Mouse (Mus musculus) cerebellum, adult 2 months (tissue): ENCODE measurements around the gene Dgke.

Experiments
- CTCF ChIP-seq: fragments of 200-500 bp; IDR thresholded peaks from 2 replicates; pipeline ENCODE4 v1.5.1; 2011; ENCODE audit warnings: low read depth, mild to moderate bottlenecking, control low read depth, low read length, moderate library complexity, borderline replicate concordance; ENCODE audit not compliant: insufficient read depth
- POLR2A ChIP-seq: fragments of 200-500 bp; IDR thresholded peaks from 2 replicates; pipeline ENCODE4 v1.6.1; 2011; ENCODE audit warnings: low read length, control low read depth, borderline replicate concordance; ENCODE audit not compliant: insufficient read depth

- no peak for TF ChIP-seq CTCF
- no peak for TF ChIP-seq POLR2A
Observed at GRCm38 (mm10) chr11:88998406-88998805, 68.2 kb downstream of the Dgke start.
